Mouse (Mus musculus) effector memory CD4-positive, alpha-beta T cell, adult 7 months (primary cell): ENCODE data around the gene Gm21776. TPM values are rescaled to one million over a fixed set of nuclear protein-coding genes. Genes with fewer than 3 reads are reported as not detected.

Source experiments
- polyA plus RNA-seq: library from polyadenylated mRNA; unstranded; fragments of 100-300 nt; shearing (Covaris generic); gene quantifications from one replicate; pipeline ENCODE4 v1.2.1, GENCODE M21; 2017

The Gm21776 gene
- not detected for polyA plus RNA-seq

DNA sequence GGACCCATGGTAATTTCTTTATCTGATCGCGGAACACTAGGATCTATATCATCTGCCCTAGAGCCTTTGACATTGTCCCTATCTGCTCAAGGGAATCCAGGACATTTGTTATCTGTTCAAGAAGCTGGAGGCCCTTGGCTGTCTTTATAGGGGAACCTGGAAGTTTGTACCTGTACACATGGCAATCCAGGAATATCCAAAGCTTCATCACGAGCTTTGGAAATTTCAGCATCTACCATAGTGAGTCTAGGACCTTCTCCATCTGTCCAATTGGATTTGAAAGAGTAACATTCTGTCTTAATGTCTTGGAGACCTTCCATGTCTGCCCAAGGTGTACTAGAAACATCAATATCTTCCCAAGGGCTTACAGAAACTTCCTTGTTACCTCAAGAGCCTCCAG, at the start of gene Gm21776:
Gene Gm21776, plus strand, starts transcription at position 301 of the 400 bp plus-strand sequence.

